Mouse (Mus musculus) lung, adult 2 months (tissue): Measurements from ENCODE around the gene Ddx49. TPM values are rescaled to one million over a fixed set of nuclear protein-coding genes. Genes with fewer than 3 reads are reported as not detected.

ENCODE experiments used
- DNase-seq: peaks from one replicate; pipeline ENCODE4 v3.0.0; 2022
- H3K4me1 ChIP-seq: fragments of 200-500 bp; 2 replicates; pipeline ENCODE4 v1.6.1; 2011; ENCODE audit warnings: low read length; ENCODE audit not compliant: control insufficient read depth, insufficient read depth
- H3K4me3 ChIP-seq: fragments of 200-500 bp; replicated peaks from 2 replicates; pipeline ENCODE3; 2011; ENCODE audit warnings: low read depth, mild to moderate bottlenecking, control low read depth, low read length; ENCODE audit errors: extremely low read depth
- CTCF ChIP-seq: fragments of 200-500 bp; IDR thresholded peaks from 2 replicates; pipeline ENCODE4 v1.5.1; 2011; ENCODE audit warnings: mild to moderate bottlenecking, low read length, control low read depth; ENCODE audit not compliant: insufficient read depth
- POLR2A ChIP-seq: fragments of 200-500 bp; IDR thresholded peaks from 2 replicates; pipeline ENCODE4 v1.6.1; 2011; ENCODE audit warnings: low read depth, mild to moderate bottlenecking, control low read depth, low read length, borderline replicate concordance; ENCODE audit errors: extremely low read depth
- WGBS: fragments of 180-500 bp; shearing (Covaris S2); methylation state at CpG from one replicate; pipeline ENCODE4 v1.1.7; 2018; 5-methylcytosine and 5-hydroxymethylcytosine counted together
- polyA plus RNA-seq: library from polyadenylated mRNA; depleted of rRNA; stranded (reverse); fragments of >200 nt; gene quantifications from 2 replicates; pipeline ENCODE4 v1.2.3, GENCODE M21; 2012

The Ddx49 gene
- polyA plus RNA-seq, 1 experiment = 43.0 TPM

DNA sequence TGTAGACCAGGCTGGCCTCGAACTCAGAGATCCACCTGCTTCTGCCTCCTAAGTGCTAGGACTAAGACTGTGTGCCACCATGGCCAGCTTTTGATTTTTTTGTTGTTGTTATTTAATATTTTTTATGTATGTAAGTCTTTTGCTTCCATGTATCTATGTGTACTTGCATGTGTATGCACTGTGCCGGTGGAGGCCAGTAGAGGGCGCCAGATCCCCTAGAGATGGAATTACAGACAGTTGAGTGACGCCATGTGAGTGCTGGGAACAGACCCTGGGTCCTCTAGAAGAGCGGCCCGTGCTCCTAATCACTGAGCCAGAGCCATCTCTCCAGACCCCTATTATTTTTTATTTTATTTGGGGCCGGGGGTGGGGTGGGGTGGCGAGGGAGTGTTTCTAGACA lies 15.6 kb downstream of the Ddx49 start:
- no peak for DNase-seq
- 92% methylated on average over 8 of the region's 8 CpGs for WGBS
- Histone ChIP-seq H3K4me3 (no peak overlapping the region), H3K4me1 (peaks cover 8% of the 10 kb centered on the region)
- TF ChIP-seq POLR2A = no peak
- TF ChIP-seq CTCF = peak; percentile 43

DNA sequence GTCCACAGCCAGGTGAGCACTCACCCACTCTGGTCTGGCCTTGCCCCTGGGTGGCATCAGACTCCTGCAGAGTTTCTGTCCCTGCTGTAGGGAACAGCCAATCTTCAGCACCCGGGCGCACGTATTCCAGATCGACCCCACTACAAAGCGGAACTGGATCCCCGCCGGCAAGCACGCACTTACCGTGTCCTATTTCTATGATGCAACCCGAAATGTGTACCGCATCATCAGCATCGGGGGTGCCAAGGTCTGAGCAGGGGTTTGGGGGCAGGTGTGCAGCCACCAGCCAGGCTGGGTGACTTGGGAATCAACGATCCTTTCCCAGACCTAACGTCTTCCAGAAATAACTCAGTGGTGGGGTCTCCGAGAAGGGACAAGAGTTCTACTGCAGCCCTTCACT lies 17.0 kb downstream of the Ddx49 start:
- peaks cover 8% of the 10 kb centered on the region for H3K4me1 ChIP-seq
- H3K4me3 ChIP-seq = no peak overlapping the region
- TF ChIP-seq CTCF (no peak), POLR2A (no peak)
- WGBS = 95% methylated on average over 15 of the region's 15 CpGs
- no peak for DNase-seq

DNA sequence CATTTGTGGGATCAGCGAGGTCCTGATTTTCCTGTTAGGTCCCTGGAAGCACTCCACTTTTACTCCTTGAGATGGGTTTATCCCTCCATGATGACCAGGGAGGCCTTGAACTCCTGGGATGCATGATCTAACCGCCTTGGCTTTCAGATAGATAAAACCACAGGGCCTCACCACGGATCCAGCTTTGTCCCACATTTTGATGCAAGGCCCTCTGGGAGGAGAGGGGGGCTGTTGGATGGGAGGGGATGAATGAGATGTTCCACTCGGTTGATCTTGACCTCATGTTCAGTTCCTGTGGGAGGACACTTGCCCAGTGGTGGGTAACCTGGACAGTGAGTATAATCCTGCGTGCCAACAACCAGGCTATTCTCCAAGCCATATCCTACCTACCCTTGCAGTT lies 17.9 kb downstream of the Ddx49 start:
- 65% methylated on average over 5 of the region's 5 CpGs for WGBS
- no peak for DNase-seq
- H3K4me1 ChIP-seq = peaks cover 8% of the 10 kb centered on the region
- TF ChIP-seq POLR2A = no peak
- TF ChIP-seq CTCF = no peak
- H3K4me3 ChIP-seq = no peak overlapping the region

DNA sequence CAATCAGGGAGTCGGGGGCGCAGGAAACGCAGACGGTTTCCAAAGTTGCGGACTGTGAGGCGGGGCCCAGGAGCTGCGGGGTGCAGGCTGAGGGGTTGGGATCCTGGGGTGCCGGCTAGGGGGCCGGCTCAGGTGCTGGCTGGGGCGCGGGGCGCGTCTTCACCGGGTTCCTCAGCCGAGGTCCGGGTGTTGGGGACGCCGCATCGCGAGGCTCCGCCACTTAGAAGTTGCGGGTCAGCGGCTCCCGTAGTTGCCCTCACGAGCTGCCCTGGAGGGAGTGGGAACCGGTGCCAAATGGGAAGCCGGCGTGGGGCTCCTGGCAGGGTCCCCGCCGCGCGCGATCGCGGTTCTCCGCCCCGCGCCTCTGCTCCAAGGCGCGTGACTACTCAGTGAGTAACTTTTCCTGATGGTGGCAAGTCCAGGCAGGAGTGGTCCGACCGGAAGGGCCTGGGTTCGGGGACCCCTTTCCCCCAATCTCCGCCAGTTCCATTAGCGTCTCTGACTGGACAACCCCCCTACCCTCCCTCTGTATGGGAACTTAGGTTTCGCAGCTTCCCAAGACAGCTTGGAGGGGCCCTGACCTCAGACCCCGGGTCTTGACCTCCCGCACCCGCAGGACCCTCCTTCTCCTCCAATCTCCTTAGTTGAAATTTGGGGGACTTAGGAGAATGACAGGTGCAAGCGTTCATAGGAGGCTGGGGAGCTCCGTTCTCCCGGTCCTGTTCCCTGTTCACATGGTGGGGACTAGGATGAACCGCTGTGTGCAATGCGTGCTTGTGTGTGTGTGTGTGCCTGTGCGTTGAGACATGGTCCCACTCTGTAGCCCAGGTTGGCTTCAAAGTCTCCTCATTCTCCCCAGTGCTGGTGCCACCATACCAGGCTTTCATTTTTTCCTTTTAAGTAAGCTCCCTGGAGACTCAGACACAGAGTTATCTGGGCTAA lies 18.9 kb downstream of the Ddx49 start:
- DNase-seq = no peak
- TF ChIP-seq POLR2A (no peak), CTCF (no peak)
- Histone ChIP-seq H3K4me1 (peaks cover 8% of the 10 kb centered on the region), H3K4me3 (peak overlapping the region; percentile 97)
- under 1% methylated on average over 55 of the region's 55 CpGs for WGBS

DNA sequence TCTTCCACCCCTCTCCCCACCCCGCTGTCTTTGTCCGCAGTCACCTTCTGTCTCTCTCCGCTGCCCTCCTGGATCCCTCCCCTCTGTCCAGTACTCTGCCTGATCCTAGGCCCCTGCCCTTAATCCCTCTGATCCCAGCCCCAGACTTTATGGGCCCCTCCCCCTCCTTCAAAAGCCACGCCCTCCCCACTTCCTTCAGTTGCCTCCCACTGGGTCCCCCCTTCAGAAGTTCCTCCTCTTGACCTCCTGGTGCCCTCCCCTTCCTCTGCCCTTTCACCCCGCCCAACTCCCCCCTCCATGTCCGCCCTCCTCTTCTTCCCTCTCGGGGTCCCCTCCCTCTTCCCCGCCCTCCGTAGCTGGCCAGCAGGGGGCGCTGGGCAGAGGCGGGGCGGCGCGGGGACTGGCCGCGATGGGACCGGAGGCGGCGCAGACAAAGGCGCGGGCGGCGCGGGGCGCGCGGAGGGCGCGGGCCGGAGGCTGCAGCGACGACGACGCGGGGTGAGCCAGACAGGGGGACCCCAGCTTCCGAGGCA lies 19.6 kb downstream of the Ddx49 start, which contains the start of gene Homer3:
Homer3 (plus strand) TSS at position 225 of the 533 bp plus-strand sequence.
- Histone ChIP-seq H3K4me1 (peaks cover 8% of the 10 kb centered on the region), H3K4me3 (peak within 1 kb of the TSS; percentile 97)
- DNase-seq = peak; percentile 88
- WGBS = 2% methylated on average over 35 of the region's 36 CpGs
- TF ChIP-seq POLR2A (peak; percentile 56; the same call in 1 of the 2 replicates), CTCF (peak; percentile 11; the same call in 1 of the 2 replicates)

DNA sequence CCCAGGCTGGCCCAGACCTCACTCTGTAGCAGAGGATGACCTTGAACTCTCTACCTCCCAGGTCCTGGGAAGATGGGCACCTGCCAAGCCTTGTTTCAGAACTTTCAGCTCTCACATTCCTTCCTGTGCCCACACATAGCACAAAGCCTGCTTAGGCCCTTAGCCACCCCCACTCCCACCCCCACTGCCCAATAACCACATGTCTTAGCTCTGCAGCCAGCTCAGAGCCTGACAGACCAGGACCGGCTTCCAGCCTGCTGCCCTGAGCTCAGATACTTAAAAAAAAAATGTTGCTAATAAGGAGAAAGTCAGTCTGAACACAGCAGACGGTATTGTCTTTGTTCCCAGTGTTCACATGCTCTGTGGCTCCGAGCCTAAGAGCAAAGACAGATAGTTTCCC lies 21.3 kb downstream of the Ddx49 start:
- TF ChIP-seq POLR2A = no peak
- TF ChIP-seq CTCF = no peak
- 27% methylated on average over 3 of the region's 3 CpGs for WGBS
- no peak for DNase-seq
- peaks cover 15% of the 10 kb centered on the region for H3K4me1 ChIP-seq
- no peak overlapping the region for H3K4me3 ChIP-seq

DNA sequence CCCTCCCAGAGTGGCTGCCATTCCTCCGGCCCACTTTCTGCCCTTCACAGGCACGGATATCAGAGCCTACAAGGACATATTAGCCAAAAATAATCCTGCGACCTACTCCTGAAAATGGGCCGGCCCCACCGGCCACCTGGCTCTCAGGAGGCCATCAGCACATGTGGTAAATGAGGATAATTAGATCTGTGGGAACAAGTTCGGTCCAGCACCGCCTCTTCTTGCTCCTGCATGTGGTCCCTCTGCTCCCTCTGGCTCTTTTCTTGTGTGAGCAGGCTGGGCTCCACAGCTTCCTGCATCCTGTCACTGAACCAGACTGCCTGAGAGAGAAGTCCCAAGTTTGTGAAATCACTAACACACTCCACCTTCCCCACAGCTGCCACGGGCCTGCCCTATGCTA lies 23.0 kb downstream of the Ddx49 start:
- 43% methylated on average over 8 of the region's 8 CpGs for WGBS
- Histone ChIP-seq H3K4me1 (peaks cover 15% of the 10 kb centered on the region), H3K4me3 (no peak overlapping the region)
- no peak for TF ChIP-seq CTCF
- TF ChIP-seq POLR2A = no peak
- no peak for DNase-seq

DNA sequence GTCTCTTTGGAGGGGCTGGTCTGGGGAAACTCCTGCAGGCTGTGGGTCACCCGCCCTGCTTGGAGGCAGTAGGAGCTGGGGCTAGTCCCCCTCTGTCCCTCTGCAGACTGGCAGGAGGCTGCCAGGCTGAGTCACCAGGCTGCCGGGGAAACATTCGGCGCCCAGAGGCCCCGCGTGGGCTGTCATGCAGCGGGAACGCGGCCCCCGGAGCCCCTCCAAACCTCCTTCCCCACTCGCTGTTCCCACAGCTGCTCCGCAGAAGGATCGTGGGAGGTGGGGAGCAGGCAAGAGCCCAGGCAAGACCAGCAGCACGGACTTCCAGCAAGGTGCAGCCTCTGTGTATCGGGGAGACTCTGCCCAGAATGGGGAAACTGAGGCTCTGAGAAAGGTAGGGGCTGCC lies 24.1 kb downstream of the Ddx49 start:
- TF ChIP-seq CTCF (no peak), POLR2A (no peak)
- Histone ChIP-seq H3K4me1 (peaks cover 16% of the 10 kb centered on the region), H3K4me3 (no peak overlapping the region)
- 48% methylated on average over 15 of the region's 15 CpGs for WGBS
- no peak for DNase-seq

DNA sequence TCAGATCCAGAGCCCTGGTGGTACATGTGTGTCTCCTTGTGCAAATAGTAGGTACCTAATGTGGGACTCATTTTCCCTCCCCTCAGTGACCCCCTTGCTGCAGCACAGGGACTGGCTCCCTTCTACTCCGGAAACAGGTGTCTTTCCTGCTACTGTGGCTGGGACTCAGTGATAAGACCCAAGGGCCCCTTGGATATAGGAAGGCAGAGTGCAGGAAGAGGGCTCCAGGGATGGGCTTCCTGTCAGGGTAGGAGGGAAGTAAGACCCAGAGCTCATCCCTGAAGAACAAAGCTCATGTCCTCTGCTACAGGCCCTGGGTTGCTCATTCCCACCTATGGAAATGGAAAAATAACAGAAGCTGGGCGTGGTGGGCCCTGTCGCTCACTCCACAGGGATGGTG lies 25.8 kb downstream of the Ddx49 start:
- TF ChIP-seq POLR2A (no peak), CTCF (no peak)
- no peak for DNase-seq
- Histone ChIP-seq H3K4me3 (no peak overlapping the region), H3K4me1 (peaks cover 14% of the 10 kb centered on the region)
- 65% methylated on average over 3 of the region's 3 CpGs for WGBS

DNA sequence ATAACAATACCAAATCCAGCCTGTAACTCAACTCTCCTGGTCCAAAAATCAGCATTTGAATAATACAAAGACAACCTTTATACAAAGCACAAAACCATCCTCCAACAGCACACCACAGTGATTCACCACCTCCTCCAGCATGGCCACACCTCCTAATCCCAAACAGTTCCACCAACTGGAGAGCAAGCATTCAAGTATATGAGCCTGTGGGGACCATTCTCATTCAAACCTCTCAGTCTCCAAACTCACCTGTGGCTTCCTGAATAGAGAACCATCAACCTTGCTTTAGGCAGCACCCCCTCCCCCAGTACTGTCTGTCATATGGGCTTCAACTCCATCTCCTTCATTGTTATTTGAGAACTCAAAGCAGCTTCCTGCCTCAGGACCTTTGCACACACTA lies 27.9 kb downstream of the Ddx49 start:
- DNase-seq = no peak
- TF ChIP-seq CTCF (no peak), POLR2A (no peak)
- peaks cover 14% of the 10 kb centered on the region for H3K4me1 ChIP-seq
- H3K4me3 ChIP-seq = no peak overlapping the region
